7 mouse cellular contexts compared by ENCODE assay signal in genomic region chr16:45844875-45845274, GRCm38 (mm10).
DNase-seq lines count a peak whose midpoint lies in the region; ATAC-seq and TF ChIP-seq lines count a peak whose summit lies in the region.

No protein-coding gene starts in this region.

- H3K27me3 ChIP-seq in C2C12 (ENCODE audit: control insufficient read depth, insufficient read depth, insufficient read length), result no peaks in the 10 kb centered on the region
- H3K27me3 ChIP-seq in hindbrain, postnatal 0 days (ENCODE audit: insufficient read depth, low read length), result no peaks in the 10 kb centered on the region
- H3K27me3 ChIP-seq in liver, embryonic 15.5 days, result peaks cover 39% of the 10 kb centered on the region

- H3K9ac ChIP-seq in hindbrain, postnatal 0 days (replicated peaks; ENCODE audit: low read length), result peak overlapping the region; percentile 58; the same call in 1 of the 2 replicates
- H3K9ac ChIP-seq in liver, embryonic 15.5 days, result no peak overlapping the region

- H3K9me3 ChIP-seq in hindbrain, postnatal 0 days (ENCODE audit: low read length), result no peaks in the 10 kb centered on the region
- no peaks in the 10 kb centered on the region for H3K9me3 ChIP-seq in liver, embryonic 15.5 days (replicated peaks)

- no peak overlapping the region for H3K27ac ChIP-seq in hindbrain, postnatal 0 days
- H3K27ac ChIP-seq in liver, embryonic 15.5 days (replicated peaks), result no peak overlapping the region

- H3K36me3 ChIP-seq in C2C12 (ENCODE audit: control insufficient read depth, insufficient read depth), result no peaks in the 10 kb centered on the region
- no peaks in the 10 kb centered on the region for H3K36me3 ChIP-seq in hindbrain, postnatal 0 days (ENCODE audit: insufficient read depth, low read length)
- H3K36me3 ChIP-seq in liver, embryonic 15.5 days (replicated peaks), result no peaks in the 10 kb centered on the region

- H3K79me3 ChIP-seq in C2C12 (ENCODE audit: low read depth), result peaks cover 41% of the 10 kb centered on the region

- peak; percentile 26 for DNase-seq in adrenal gland, postnatal 10 days
- DNase-seq in hindbrain, postnatal 0 days (ENCODE audit: low spot score), result no peak
- DNase-seq in frontal cortex, postnatal 36 days (ENCODE audit: low spot score in 2 of 2), result no peak
- DNase-seq in thymus, postnatal 10 days (ENCODE audit: low spot score in 2 of 2), result no peak

- H3K4me2 ChIP-seq in hindbrain, postnatal 0 days (ENCODE audit: low read depth, low read length), result peak overlapping the region; percentile 97
- peak overlapping the region; percentile 61 for H3K4me2 ChIP-seq in liver, embryonic 15.5 days

- WGBS in hindbrain, postnatal 0 days, result 14% methylated on average over 10 of the region's 10 CpGs
- 20% methylated on average over 10 of the region's 10 CpGs for WGBS in liver, embryonic 15.5 days (ENCODE audit: insufficient replicate concordance)

- H3K79me2 ChIP-seq in C2C12 (ENCODE audit: control insufficient read depth, insufficient read depth), result peaks cover 54% of the 10 kb centered on the region

- no peak overlapping the region for H3ac ChIP-seq in C2C12 (ENCODE audit: control insufficient read depth, insufficient read length, low read depth)

- H3K4me3 ChIP-seq in C2C12 (ENCODE audit: insufficient read depth, poor library complexity, severe bottlenecking), result peak overlapping the region; percentile 90
- peak overlapping the region; percentile 70 for H3K4me3 ChIP-seq in hindbrain, postnatal 0 days (ENCODE audit: low read length)
- peak overlapping the region; percentile 54; the same call in 1 of the 2 replicates for H3K4me3 ChIP-seq in liver, embryonic 15.5 days (replicated peaks)

- TF ChIP-seq CTCF in C2C12 (IDR thresholded peaks at IDR 0.05; ENCODE audit: control insufficient read depth, insufficient read depth, insufficient read length), result no peak
- no peak for TF ChIP-seq CTCF in hindbrain, postnatal 0 days (IDR thresholded peaks at IDR 0.05; ENCODE audit: low read depth)

- no peak for ATAC-seq in hindbrain, postnatal 0 days
- no peak for ATAC-seq in liver, embryonic 15.5 days (ENCODE audit: insufficient read depth)
- no peak for ATAC-seq in cerebellum, adult (ENCODE audit: insufficient number of reproducible peaks, low FRiP score, low TSS enrichment)

- H3K4me1 ChIP-seq in hindbrain, postnatal 0 days (ENCODE audit: insufficient read depth, low read length), result 0 out of 2 replicates have a peak, but pooled peaks cover 5% of the 10 kb centered on the region
- H3K4me1 ChIP-seq in liver, embryonic 15.5 days (replicated peaks), result peaks cover 5% of the 10 kb centered on the region; the same call in 1 of the 2 replicates

TF ChIP-seq in C2C12, 6 proteins besides CTCF, POLR2A, EP300 and RAD21:
- no peak for TF ChIP-seq MYOD1 (IDR thresholded peaks at IDR 0.05; ENCODE audit: control insufficient read depth, insufficient read length, low read depth)
- TF ChIP-seq USF1 (IDR thresholded peaks at IDR 0.05; ENCODE audit: low read depth), result no peak
- no peak for TF ChIP-seq MYOG (IDR thresholded peaks at IDR 0.05; ENCODE audit: control insufficient read depth, extremely low read depth, insufficient read length)
- TF ChIP-seq CEBPB (IDR thresholded peaks at IDR 0.05; ENCODE audit: low read depth), result no peak
- TF ChIP-seq MAX (IDR thresholded peaks at IDR 0.05), result no peak
- no peak for TF ChIP-seq FOSL1 (IDR thresholded peaks at IDR 0.05; ENCODE audit: insufficient read depth, low read length, poor library complexity, severe bottlenecking)
